Mouse (Mus musculus) liver, embryonic 11.5 days (tissue): ENCODE measurements around the gene Iqsec1. TPM values are rescaled to one million over a fixed set of nuclear protein-coding genes. Genes with fewer than 3 reads are reported as not detected.

ENCODE experiments used
- ATAC-seq: fragments of 200-750 bp; cut with Nextera tagmentation; replicated peaks from 2 replicates; pipeline ENCODE4 v1.8.0; 2017; ENCODE audit warnings: moderate number of reproducible peaks, mild to moderate bottlenecking, moderate TSS enrichment, moderate library complexity; ENCODE audit not compliant: low FRiP score
- DNase-seq: peaks from one replicate; pipeline ENCODE4 v3.0.0-alpha.2; 2017; ENCODE audit warnings: low spot score
- H3K27ac ChIP-seq: fragments of 300-500 bp; sonication (generic); 2 replicates; pipeline ENCODE4 v1.5.1; 2014; ENCODE audit warnings: mild to moderate bottlenecking, low read depth, low read length, control low read depth
- H3K27me3 ChIP-seq: fragments of 300-500 bp; sonication (generic); replicated peaks from 2 replicates; pipeline ENCODE4 v1.6.1; 2014; ENCODE audit warnings: low read length, mixed read lengths; ENCODE audit not compliant: control insufficient read depth, insufficient read depth
- H3K36me3 ChIP-seq: fragments of 300-500 bp; sonication (generic); 2 replicates; pipeline ENCODE4 v1.6.1; 2014; ENCODE audit warnings: mild to moderate bottlenecking, low read length, moderate library complexity, mixed read lengths; ENCODE audit not compliant: control insufficient read depth, insufficient read depth
- H3K4me1 ChIP-seq: fragments of 300-500 bp; sonication (generic); replicated peaks from 2 replicates; pipeline ENCODE4 v1.6.1; 2014; ENCODE audit warnings: low read length, mixed read lengths; ENCODE audit not compliant: control insufficient read depth, insufficient read depth
- H3K4me2 ChIP-seq: fragments of 300-500 bp; sonication (generic); 2 replicates; pipeline ENCODE4 v1.6.1; 2014; ENCODE audit warnings: mild to moderate bottlenecking, control low read depth, moderate library complexity
- H3K4me3 ChIP-seq: fragments of 300-500 bp; sonication (generic); 2 replicates; pipeline ENCODE4 v1.5.1; 2014; ENCODE audit warnings: low read depth, low read length, control low read depth
- H3K9ac ChIP-seq: fragments of 300-500 bp; sonication (generic); 2 replicates; pipeline ENCODE4 v1.6.1; 2014; ENCODE audit warnings: low read depth, low read length, control low read depth
- H3K9me3 ChIP-seq: fragments of 300-500 bp; sonication (generic); 2 replicates; pipeline ENCODE4 v1.6.1; 2016; ENCODE audit warnings: low read length, inconsistent platforms, mixed read lengths; ENCODE audit not compliant: control insufficient read depth
- WGBS: fragments of 180-500 bp; shearing (Covaris S2); extraction: QIAGEN DNeasy Blood & Tissue Kit; methylation state at CpG from one replicate; pipeline ENCODE4 v1.1.7; 2014; 5-methylcytosine and 5-hydroxymethylcytosine counted together
- polyA plus RNA-seq: library from polyadenylated mRNA; unstranded; fragments of >200 nt; fragmentation: Nextera tagmentation; extraction: Ambion mirVana; gene quantifications from 2 replicates; pipeline ENCODE4 v1.2.1, GENCODE M21; 2014

Gene Iqsec1
- polyA plus RNA-seq, 1 experiment from 2014 or later = 9.1 TPM

- H3K36me3 ChIP-seq = peaks cover 30% of the 10 kb centered on the region
- H3K27me3 ChIP-seq = no peaks in the 10 kb centered on the region
- H3K9ac ChIP-seq = no peak overlapping the region
- peaks cover 11% of the 10 kb centered on the region for H3K4me1 ChIP-seq
- no peak for DNase-seq
- H3K4me3 ChIP-seq = no peak overlapping the region
- no peaks in the 10 kb centered on the region for H3K9me3 ChIP-seq
- ATAC-seq = no peak
- H3K4me2 ChIP-seq = no peak overlapping the region
- 71% methylated on average over 6 of the region's 6 CpGs for WGBS
- no peak overlapping the region for H3K27ac ChIP-seq
Measured at GRCm38 (mm10) chr6:90629506-90629905, 359.0 kb downstream of the Iqsec1 start.

- peaks cover 26% of the 10 kb centered on the region for H3K4me1 ChIP-seq
- no peaks in the 10 kb centered on the region for H3K9me3 ChIP-seq
- WGBS = 81% methylated on average over 4 of the region's 4 CpGs
- no peak overlapping the region for H3K27ac ChIP-seq
- no peak overlapping the region; the same call in 1 of the 2 replicates for H3K9ac ChIP-seq
- no peak overlapping the region for H3K4me2 ChIP-seq
- peaks cover 30% of the 10 kb centered on the region for H3K36me3 ChIP-seq
- no peaks in the 10 kb centered on the region for H3K27me3 ChIP-seq
- no peak for ATAC-seq
- DNase-seq = no peak
- H3K4me3 ChIP-seq = no peak overlapping the region
Measured at GRCm38 (mm10) chr6:90627556-90627955, 360.9 kb downstream of the Iqsec1 start.

GRCm38 (mm10) chr6:90625207-90625994, 363.1 kb downstream of the Iqsec1 start:
- ATAC-seq (no peak), DNase-seq (no peak)
- Histone ChIP-seq H3K9me3 (no peaks in the 10 kb centered on the region), H3K9ac (peak overlapping the region; percentile 68), H3K4me2 (peak overlapping the region; percentile 63), H3K27ac (peak overlapping the region; percentile 94), H3K4me3 (peak overlapping the region; percentile 39; the same call in 1 of the 2 replicates), H3K36me3 (peaks cover 28% of the 10 kb centered on the region), H3K27me3 (no peaks in the 10 kb centered on the region), H3K4me1 (peaks cover 46% of the 10 kb centered on the region)
- 79% methylated on average over 7 of the region's 7 CpGs for WGBS

GRCm38 (mm10) chr6:90624733-90625132, 363.8 kb downstream of the Iqsec1 start:
- H3K27ac ChIP-seq = peak overlapping the region; percentile 94

GRCm38 (mm10) chr6:90624184-90624583, 364.3 kb downstream of the Iqsec1 start:
- ATAC-seq (no peak), DNase-seq (no peak)
- Histone ChIP-seq H3K4me2 (peak overlapping the region; percentile 63), H3K9ac (peak overlapping the region; percentile 68), H3K27me3 (no peaks in the 10 kb centered on the region), H3K4me3 (peak overlapping the region; percentile 39), H3K36me3 (peaks cover 24% of the 10 kb centered on the region), H3K27ac (peak overlapping the region; percentile 94), H3K4me1 (peaks cover 53% of the 10 kb centered on the region), H3K9me3 (no peaks in the 10 kb centered on the region)
- 47% methylated on average over 6 of the region's 6 CpGs for WGBS

More at GRCm38 (mm10) chr6:90624733-90625132, 363.8 kb downstream of the Iqsec1 start:
- H3K36me3 ChIP-seq = peaks cover 24% of the 10 kb centered on the region
- DNase-seq (peak; percentile 46), ATAC-seq (peak; percentile 37)
- peak overlapping the region; percentile 39 for H3K4me3 ChIP-seq
- H3K9me3 ChIP-seq = no peaks in the 10 kb centered on the region
- peak overlapping the region; percentile 63 for H3K4me2 ChIP-seq
- WGBS = 42% methylated on average over 11 of the region's 11 CpGs
- no peaks in the 10 kb centered on the region for H3K27me3 ChIP-seq
- peak overlapping the region; percentile 68 for H3K9ac ChIP-seq
- peaks cover 50% of the 10 kb centered on the region for H3K4me1 ChIP-seq

GRCm38 (mm10) chr6:90623456-90623836, 365.0 kb downstream of the Iqsec1 start:
- Histone ChIP-seq H3K4me1 (peaks cover 61% of the 10 kb centered on the region), H3K4me2 (peak overlapping the region; percentile 63), H3K36me3 (peaks cover 18% of the 10 kb centered on the region), H3K4me3 (peak overlapping the region; percentile 39), H3K27ac (peak overlapping the region; percentile 94), H3K9me3 (no peaks in the 10 kb centered on the region), H3K9ac (peak overlapping the region; percentile 68), H3K27me3 (no peaks in the 10 kb centered on the region)
- DNase-seq (no peak), ATAC-seq (no peak)
- WGBS = 52% methylated on average over 5 of the region's 5 CpGs

- H3K27ac ChIP-seq = peak overlapping the region; percentile 94
- H3K4me2 ChIP-seq = peak overlapping the region; percentile 63
- peak overlapping the region; percentile 51 for H3K4me3 ChIP-seq
- no peaks in the 10 kb centered on the region for H3K27me3 ChIP-seq
- H3K9ac ChIP-seq = peak overlapping the region; percentile 86
- H3K9me3 ChIP-seq = no peaks in the 10 kb centered on the region
- H3K36me3 ChIP-seq = peaks cover 13% of the 10 kb centered on the region
- WGBS = 30% methylated on average over 11 of the region's 11 CpGs
- ATAC-seq = peak; percentile 91
- peak; percentile 73 for DNase-seq
- peaks cover 63% of the 10 kb centered on the region for H3K4me1 ChIP-seq
Measured at GRCm38 (mm10) chr6:90622758-90623455, 365.6 kb downstream of the Iqsec1 start.

GRCm38 (mm10) chr6:90621584-90621890, 366.9 kb downstream of the Iqsec1 start:
- H3K9ac ChIP-seq = peak overlapping the region; percentile 86
- H3K27me3 ChIP-seq = no peaks in the 10 kb centered on the region
- ATAC-seq (no peak), DNase-seq (no peak)
- peak overlapping the region; percentile 51 for H3K4me3 ChIP-seq
- H3K36me3 ChIP-seq = peaks cover 8% of the 10 kb centered on the region
- H3K4me1 ChIP-seq = peaks cover 73% of the 10 kb centered on the region
- peak overlapping the region; percentile 63 for H3K4me2 ChIP-seq
- peak overlapping the region; percentile 94 for H3K27ac ChIP-seq
- 52% methylated on average over 6 of the region's 6 CpGs for WGBS
- no peaks in the 10 kb centered on the region for H3K9me3 ChIP-seq
